Mouse (Mus musculus) small intestine, adult 2 months (tissue): ENCODE measurements at regions not wholly inside any gene's neighbourhood (a gene's known extent, or its start where the extent isn't known, plus 50 kb on each side); places are given as distances from the start of the nearest gene placed in this dataset.

Source experiments
- CTCF ChIP-seq: fragments of 200-500 bp; IDR thresholded peaks from 2 replicates; pipeline ENCODE4 v1.5.1; 2012; ENCODE audit warnings: low read depth, mild to moderate bottlenecking, control low read depth, inconsistent platforms, low read length, moderate library complexity, mixed read lengths; ENCODE audit not compliant: insufficient replicate concordance, insufficient read length; ENCODE audit errors: extremely low read depth
- POLR2A ChIP-seq: fragments of 200-500 bp; IDR thresholded peaks from 2 replicates; pipeline ENCODE4 v1.6.1; 2012; ENCODE audit warnings: low read depth, mild to moderate bottlenecking, control low read depth, inconsistent platforms, low read length, moderate library complexity

DNA sequence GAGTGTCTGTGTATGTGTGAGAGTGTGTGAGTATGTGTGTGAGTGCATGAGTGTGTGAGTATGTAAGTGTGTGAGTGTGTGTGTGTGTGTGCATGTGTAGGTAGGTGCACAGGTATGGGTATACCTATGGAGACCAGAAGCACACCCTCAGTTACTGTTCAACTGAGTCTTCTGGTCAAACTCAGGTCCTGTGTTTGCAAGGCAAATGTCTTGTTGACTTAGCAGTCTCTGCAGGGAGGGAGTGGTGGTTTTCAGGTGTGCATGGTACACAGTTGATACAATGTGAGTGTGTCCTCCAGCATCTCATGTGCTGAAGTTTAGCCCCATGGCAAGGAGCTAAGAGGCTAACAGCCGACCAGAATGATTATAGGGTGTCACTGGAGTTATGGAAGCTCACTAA, 166.7 kb downstream of the Gadd45g start:
- TF ChIP-seq CTCF = no peak
- no peak for TF ChIP-seq POLR2A
